Mouse (Mus musculus) heart, adult 2 months (tissue): ENCODE data around the gene Crtac1. TPM values are rescaled to one million over a fixed set of nuclear protein-coding genes. Genes with fewer than 3 reads are reported as not detected.
A peak's percentile ranks its signal among the peaks of the same experiment; 100 is the strongest.

Experiments used
- DNase-seq, 2 experiments: peaks; one replicate each; pipeline ENCODE4 v3.0.0; 2021
- H3K27ac ChIP-seq: fragments of 200-600 bp; 2 replicates; pipeline ENCODE4 v1.8.1; 2022
- H3K27me3 ChIP-seq: fragments of 200-500 bp; 2 replicates; pipeline ENCODE4 v1.6.1; 2012; ENCODE audit warnings: mild to moderate bottlenecking, low read length, inconsistent platforms, mixed read lengths; ENCODE audit not compliant: control insufficient read depth, insufficient read depth
- H3K36me3 ChIP-seq: fragments of 200-500 bp; 2 replicates; pipeline ENCODE4 v1.6.1; 2012; ENCODE audit warnings: low read length, inconsistent platforms; ENCODE audit not compliant: control insufficient read depth, insufficient read depth
- H3K4me1 ChIP-seq: fragments of 200-500 bp; 2 replicates; pipeline ENCODE4 v1.6.1; 2011; ENCODE audit warnings: low read length; ENCODE audit not compliant: control insufficient read depth, insufficient read depth
- H3K4me3 ChIP-seq: fragments of 200-600 bp; 2 replicates; pipeline ENCODE4 v1.8.1; 2022
- H3K79me2 ChIP-seq: fragments of 200-500 bp; replicated peaks from 2 replicates; pipeline ENCODE4 v1.6.1; 2012; ENCODE audit warnings: mild to moderate bottlenecking, inconsistent platforms, low read length, moderate library complexity, mixed read lengths; ENCODE audit not compliant: control insufficient read depth, insufficient read depth
- H3K9ac ChIP-seq: fragments of 200-500 bp; 2 replicates; pipeline ENCODE4 v1.6.1; 2012; ENCODE audit warnings: low read depth, mild to moderate bottlenecking, control low read depth, inconsistent platforms, low read length, mixed read lengths
- CTCF ChIP-seq: fragments of 200-600 bp; IDR thresholded peaks from 2 replicates; pipeline ENCODE4 v1.8.1; 2022; ENCODE audit warnings: antibody characterized with exemption, mild to moderate bottlenecking, moderate library complexity
- EP300 ChIP-seq: fragments of 200-500 bp; IDR thresholded peaks from 2 replicates; pipeline ENCODE4 v1.6.1; 2011; ENCODE audit warnings: low read depth, low read length, control low read depth; ENCODE audit not compliant: insufficient read depth
- POLR2A ChIP-seq: fragments of 200-500 bp; IDR thresholded peaks from 2 replicates; pipeline ENCODE4 v1.6.1; 2011; ENCODE audit warnings: mild to moderate bottlenecking, low read depth, low read length, control low read depth; ENCODE audit not compliant: insufficient read depth
- WGBS: fragments of 180-500 bp; shearing (Covaris S2); methylation state at CpG from one replicate; pipeline ENCODE4 v1.1.7; 2018; 5-methylcytosine and 5-hydroxymethylcytosine counted together
- intact Hi-C: fragments of 180-260 bp; cut with DNase I; formaldehyde crosslinking; loops from one replicate; pipeline ENCODE4 v1.15.1; 2025
- long read RNA-seq: library from polyadenylated mRNA; stranded (forward); transcript quantifications from one replicate; pipeline ENCODE4 v2.0.0, GENCODE M21; 2021
- polyA plus RNA-seq: library from polyadenylated mRNA; depleted of rRNA; stranded (reverse); fragments of >200 nt; gene quantifications from 2 replicates; pipeline ENCODE4 v1.2.3, GENCODE M21; 2012; rRNA removed
- total RNA-seq, 2 experiments: library from RNA; stranded (reverse); gene quantifications; 2 replicates each; pipeline ENCODE4 v1.2.3; 2021

The Crtac1 gene
- total RNA-seq (not detected), polyA plus RNA-seq (0.09 TPM in 1 of 2 replicates, not detected in the other)
- long read RNA-seq = 0 reads

- no peaks in the 10 kb centered on the region for H3K4me1 ChIP-seq
- H3K79me2 ChIP-seq = no peaks in the 10 kb centered on the region
- no peak within 1 kb of the TSS for H3K27ac ChIP-seq
- intact Hi-C loops = loop anchor here (10.0 kb wide), 1 partner anchor 247 kb away; no protein-coding TSS in a partner anchor
- H3K36me3 ChIP-seq = no peaks in the 10 kb centered on the region
- H3K9ac ChIP-seq = no peak within 1 kb of the TSS
- DNase-seq = peak; percentile 13 to 30
- TF ChIP-seq CTCF (peak; percentile 51), POLR2A (no peak)
- WGBS = under 1% methylated on average over 80 of the region's 88 CpGs
- peak within 1 kb of the TSS; percentile 31 for H3K4me3 ChIP-seq
- peaks cover 19% of the 10 kb centered on the region for H3K27me3 ChIP-seq
Measured at GRCm38 (mm10) chr19:42431485-42432190, at the start of gene Crtac1. Gene Crtac1 (minus strand): TSS chr19:42431783.

GRCm38 (mm10) chr19:42478303-42478702 lies 46.7 kb upstream of the Crtac1 start:
- DNase-seq = no peak
- no peak for TF ChIP-seq POLR2A
- no peak for TF ChIP-seq EP300
- TF ChIP-seq CTCF = no peak
- Histone ChIP-seq H3K36me3 (no peaks in the 10 kb centered on the region), H3K27me3 (no peaks in the 10 kb centered on the region; the same call in 1 of the 2 replicates), H3K79me2 (no peaks in the 10 kb centered on the region), H3K4me1 (no peaks in the 10 kb centered on the region), H3K4me3 (no peak overlapping the region), H3K27ac (no peak overlapping the region), H3K9ac (no peak overlapping the region)
- intact Hi-C loops = no loop called here
- 52% methylated on average over 12 of the region's 12 CpGs for WGBS

- DNase-seq = no peak
- no peaks in the 10 kb centered on the region; the same call in 1 of the 2 replicates for H3K27me3 ChIP-seq
- no peak overlapping the region for H3K4me3 ChIP-seq
- H3K79me2 ChIP-seq = no peaks in the 10 kb centered on the region
- no peaks in the 10 kb centered on the region for H3K36me3 ChIP-seq
- no peak overlapping the region for H3K9ac ChIP-seq
- intact Hi-C loops = no loop called here
- WGBS = 26% methylated on average over 5 of the region's 5 CpGs
- no peak for TF ChIP-seq EP300
- no peak for TF ChIP-seq CTCF
- no peak for TF ChIP-seq POLR2A
- H3K27ac ChIP-seq = no peak overlapping the region
- no peaks in the 10 kb centered on the region for H3K4me1 ChIP-seq
Measured at GRCm38 (mm10) chr19:42477769-42478168, 46.2 kb upstream of the Crtac1 start.

GRCm38 (mm10) chr19:42472831-42473230 lies 41.2 kb upstream of the Crtac1 start:
- H3K79me2 ChIP-seq = no peaks in the 10 kb centered on the region
- H3K36me3 ChIP-seq = no peaks in the 10 kb centered on the region
- intact Hi-C loops = no loop called here
- H3K27me3 ChIP-seq = no peaks in the 10 kb centered on the region; the same call in 1 of the 2 replicates
- no peak overlapping the region for H3K27ac ChIP-seq
- 23% methylated on average over 11 of the region's 11 CpGs for whole genome bisulfite sequencing
- TF ChIP-seq POLR2A (no peak), EP300 (no peak), CTCF (no peak)
- H3K9ac ChIP-seq = no peak overlapping the region
- H3K4me1 ChIP-seq = no peaks in the 10 kb centered on the region
- no peak overlapping the region for H3K4me3 ChIP-seq
- DNase-seq = no peak

GRCm38 (mm10) chr19:42471571-42471970 lies 40.0 kb upstream of the Crtac1 start:
- Histone ChIP-seq H3K4me1 (no peaks in the 10 kb centered on the region), H3K79me2 (no peaks in the 10 kb centered on the region), H3K27me3 (no peaks in the 10 kb centered on the region; the same call in 1 of the 2 replicates), H3K4me3 (no peak overlapping the region), H3K36me3 (no peaks in the 10 kb centered on the region), H3K27ac (no peak overlapping the region), H3K9ac (no peak overlapping the region)
- no peak for TF ChIP-seq CTCF
- no peak for TF ChIP-seq EP300
- no peak for TF ChIP-seq POLR2A
- 88% methylated on average over 4 of the region's 4 CpGs for WGBS
- intact Hi-C loops = no loop called here
- no peak for DNase-seq

- Histone ChIP-seq H3K9ac (no peak overlapping the region), H3K27ac (no peak overlapping the region), H3K79me2 (no peaks in the 10 kb centered on the region), H3K27me3 (no peaks in the 10 kb centered on the region), H3K4me1 (0 out of 2 replicates have a peak, but pooled peaks cover 2% of the 10 kb centered on the region), H3K4me3 (no peak overlapping the region), H3K36me3 (no peaks in the 10 kb centered on the region)
- whole genome bisulfite sequencing = 23% methylated on average over 6 of the region's 6 CpGs
- DNase-seq = no peak
- TF ChIP-seq POLR2A = no peak
- no peak for TF ChIP-seq CTCF
- no peak for TF ChIP-seq EP300
- intact Hi-C loops = no loop called here
Measured at GRCm38 (mm10) chr19:42461851-42462250, 30.3 kb upstream of the Crtac1 start.
